Mouse (Mus musculus) ovary, postnatal 36 days (tissue): ENCODE measurements around the gene Sla2.
"Not testable (repeated sequence)": the region's sequence is repeated elsewhere in the genome, so short reads cannot be mapped to it uniquely, and the experiment has no call there.

ENCODE experiments used
- DNase-seq: peaks from one replicate; pipeline ENCODE4 v3.0.0; 2022; ENCODE audit warnings: low spot score, mixed read lengths

The Sla2 gene

DNA sequence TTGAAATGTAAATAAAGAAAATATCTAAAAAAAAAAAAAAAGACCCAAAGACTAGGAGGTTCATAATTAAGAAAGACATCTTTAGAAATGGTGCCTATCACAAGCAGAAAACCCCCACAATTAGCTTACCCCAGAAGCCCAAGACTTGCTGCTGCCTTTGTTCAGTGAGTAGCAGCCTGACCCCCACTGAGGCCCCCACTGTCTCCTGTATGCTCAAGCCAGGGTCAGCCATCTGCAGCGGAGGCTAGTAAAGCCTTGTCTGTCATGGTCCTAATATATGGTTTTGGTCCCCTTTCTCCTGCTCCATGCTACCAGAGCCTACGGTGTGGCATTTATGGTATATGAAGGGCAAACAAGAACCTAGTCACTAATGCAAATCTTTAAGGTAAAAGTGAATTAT, 14.4 kb upstream of the Sla2 start:
- DNase-seq: no peak

DNA sequence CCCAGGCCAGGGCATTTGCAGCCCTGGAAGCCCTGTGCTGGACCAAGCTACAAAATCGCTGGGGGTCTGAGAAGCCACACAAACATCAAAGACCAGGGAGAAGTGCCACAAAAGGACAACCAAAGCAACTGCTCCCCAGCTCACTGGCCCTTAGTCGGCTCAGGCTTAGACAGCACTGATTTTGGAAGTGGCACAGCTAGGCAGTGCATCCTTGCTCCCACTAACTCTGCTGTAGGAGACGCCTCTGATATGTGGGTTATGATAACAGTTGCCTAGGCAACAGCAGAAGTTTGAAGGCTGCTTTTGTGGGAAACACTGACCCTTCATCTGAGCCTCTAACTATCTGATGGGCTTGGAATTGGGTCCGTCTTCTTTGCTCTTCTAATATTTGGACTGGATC, 12.2 kb upstream of the Sla2 start:
- no peak for DNase-seq

DNA sequence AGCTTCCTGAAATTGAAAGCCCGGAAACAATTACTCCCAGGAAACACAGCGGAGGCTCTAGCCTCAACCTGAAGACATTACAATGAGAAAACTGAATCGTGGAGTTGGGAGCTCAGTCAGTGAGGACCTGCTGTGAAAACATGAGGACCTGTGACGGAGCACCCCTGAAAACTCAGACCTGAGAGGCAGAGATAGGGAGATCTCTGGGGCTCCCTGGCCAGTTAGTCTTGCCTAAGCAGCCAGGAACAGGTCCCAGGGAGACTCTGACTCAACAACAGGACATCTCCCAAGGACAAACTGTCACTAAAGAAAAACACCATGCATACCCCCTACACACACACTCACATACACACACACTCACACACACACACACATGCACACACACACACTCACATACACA, 11.4 kb upstream of the Sla2 start:
- DNase-seq: no peak

DNA sequence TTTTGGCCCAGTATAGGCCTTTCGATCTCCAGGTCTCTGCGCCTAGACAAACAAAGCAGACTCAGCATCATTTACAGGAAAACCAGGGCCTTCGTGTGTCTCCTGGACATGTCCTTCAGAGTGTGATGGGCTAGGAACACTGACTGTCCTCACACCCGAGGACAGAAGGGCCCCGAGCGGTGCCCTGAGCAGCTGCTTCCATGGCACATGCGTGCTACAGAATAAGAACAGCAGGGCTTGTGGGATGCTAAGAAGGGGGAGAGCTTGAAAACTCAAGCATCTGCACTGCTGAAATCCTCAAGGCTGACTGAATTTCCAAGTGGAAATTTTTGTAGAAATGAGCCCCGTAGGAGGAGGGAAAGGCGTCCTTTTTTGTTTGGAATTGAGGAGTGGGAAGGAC, 10.0 kb upstream of the Sla2 start:
- DNase-seq: no peak

DNA sequence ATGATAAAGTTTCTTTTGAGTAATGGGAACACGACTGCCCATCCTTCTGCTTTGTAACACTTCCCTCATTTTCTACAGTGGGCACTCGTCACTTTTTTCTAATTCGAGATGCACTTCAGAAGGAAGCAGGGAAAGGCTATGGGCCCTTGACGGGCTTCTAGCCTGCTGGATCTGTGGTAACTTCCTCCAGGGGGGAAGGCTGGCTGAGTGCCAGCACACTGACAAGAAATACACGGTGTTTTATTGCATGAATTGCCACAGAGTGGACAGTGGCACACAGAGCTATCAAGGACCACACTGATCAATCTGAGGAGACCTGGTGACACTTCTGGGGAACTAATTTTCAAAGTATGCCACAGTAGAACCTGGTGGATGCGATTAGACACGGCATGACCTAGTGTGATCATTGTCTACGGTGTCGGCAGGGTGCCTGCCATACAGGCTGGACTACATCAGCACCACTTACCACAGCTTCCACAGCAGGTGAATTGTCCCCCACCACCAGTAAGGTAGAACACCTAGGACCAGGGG, 9.5 kb upstream of the Sla2 start:
- no peak for DNase-seq

DNA sequence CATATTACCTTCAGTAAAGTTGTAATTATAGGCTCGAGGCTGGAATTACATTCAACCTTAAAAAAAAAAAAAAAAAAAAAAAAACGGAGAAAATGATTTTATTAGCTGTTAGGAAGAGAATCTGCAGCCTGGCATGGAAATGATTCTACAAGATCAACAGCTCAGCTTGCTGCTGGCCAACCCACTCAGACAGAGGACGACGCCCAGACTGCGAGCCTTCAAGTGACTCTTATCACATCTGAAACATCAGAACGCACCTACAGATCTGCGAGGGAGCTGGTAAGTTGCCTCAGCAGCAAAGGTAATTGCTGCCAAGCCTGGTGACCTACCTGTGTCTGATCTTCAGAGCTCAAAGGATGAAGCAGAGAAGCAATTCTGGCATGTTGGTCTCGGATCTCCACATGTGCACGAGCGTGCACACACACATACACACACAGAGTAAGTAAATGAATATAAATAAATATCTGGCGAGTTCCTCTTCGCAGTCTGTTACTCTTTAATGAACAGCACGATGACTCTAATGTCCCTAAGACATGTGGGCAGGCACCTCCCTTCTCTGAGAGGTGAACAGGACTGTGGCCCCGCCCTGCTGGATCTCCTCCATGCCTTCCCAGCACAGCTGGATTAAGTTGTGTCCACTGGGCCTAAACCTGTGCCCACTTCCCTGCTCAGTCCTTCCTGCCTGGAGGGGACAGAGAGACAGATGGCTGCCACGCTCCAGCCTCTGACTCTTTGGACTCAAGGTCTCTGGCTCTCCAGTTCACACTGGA, 7.7 kb upstream of the Sla2 start:
- no peak for DNase-seq

DNA sequence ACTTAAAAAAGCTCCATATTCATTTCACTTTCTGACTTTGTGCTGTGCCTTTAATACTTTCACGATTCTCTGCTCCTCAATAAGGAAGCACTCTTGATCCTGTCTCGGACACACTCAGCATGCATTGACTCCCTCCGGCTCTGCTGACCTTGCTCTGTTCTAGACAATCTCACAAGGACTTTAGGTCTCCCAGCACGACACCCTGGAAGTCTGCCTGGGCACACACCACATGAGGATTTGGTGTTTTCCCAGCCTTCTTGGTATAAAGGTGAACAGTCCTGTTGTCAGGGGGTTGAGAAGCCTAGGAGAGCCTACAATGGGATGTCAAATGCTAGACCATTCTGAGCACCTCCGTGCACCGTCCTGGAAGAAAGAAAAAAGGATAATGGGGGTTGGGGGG, 5.8 kb upstream of the Sla2 start:
- peak; percentile 29 for DNase-seq

DNA sequence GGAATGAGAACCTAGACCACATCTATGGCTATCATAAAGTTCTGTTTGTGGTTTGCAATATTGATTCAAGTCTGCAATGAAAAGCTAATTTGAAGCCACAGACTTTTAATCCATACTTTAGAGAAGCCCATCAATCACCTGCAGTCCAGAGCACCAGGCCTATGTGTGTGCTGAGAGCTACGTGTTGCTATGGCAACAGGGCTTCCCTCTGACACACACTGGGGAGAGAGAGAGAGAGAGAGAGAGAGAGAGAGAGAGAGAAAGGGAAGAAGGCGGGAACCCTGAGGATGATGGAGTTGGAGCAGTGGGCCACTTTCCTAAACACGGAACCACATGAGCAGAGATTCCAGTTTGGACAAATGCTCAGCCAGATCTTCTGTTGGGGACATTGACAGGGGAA, 5.2 kb upstream of the Sla2 start:
- no peak for DNase-seq

DNA sequence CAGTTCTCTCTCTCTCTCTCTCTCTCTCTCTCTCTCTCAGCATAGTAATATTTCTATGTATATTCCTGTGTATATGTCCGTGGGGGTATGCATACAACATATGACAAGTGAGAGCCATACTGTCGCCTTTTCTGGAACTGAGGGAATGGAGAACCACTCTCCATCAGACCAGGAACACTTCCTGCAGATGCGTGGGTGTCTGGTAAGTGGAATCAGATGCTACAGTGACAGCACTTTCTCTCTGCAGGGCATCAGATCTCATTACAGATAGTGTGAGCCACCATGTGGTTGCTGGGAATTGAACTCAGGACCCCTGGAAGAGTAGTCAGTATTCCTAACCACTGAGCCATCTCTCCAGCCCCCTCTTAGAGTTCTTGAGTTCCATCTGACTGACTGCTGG, 1.5 kb upstream of the Sla2 start:
- no peak for DNase-seq

DNA sequence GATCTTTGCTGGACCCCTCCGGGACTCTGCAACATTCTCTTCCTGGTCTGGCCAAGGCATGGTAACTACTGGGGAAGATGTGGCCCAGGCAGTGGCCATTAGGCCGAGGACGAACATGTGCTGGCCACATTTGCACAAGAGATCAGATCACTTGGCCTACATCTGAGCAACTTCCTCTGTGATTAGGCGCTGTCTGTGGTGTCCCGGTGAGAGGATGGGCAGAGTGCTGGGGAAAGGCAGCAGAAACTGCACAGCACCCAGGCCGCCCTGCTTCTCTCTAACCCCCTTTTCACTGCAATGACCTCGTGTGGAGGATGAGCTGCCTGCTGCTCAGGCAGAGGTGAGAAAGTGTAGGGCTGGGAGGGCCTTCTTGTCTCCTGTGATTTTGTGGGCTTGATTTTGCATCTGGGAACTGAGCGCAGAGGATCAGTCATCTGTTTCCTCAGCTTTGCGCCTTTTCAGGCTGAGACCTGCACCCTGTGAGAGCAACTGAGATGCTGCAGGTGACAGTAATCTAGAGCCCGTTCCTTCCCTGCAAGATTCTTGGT, 834 bp downstream of the Sla2 start:
- DNase-seq: no peak

DNA sequence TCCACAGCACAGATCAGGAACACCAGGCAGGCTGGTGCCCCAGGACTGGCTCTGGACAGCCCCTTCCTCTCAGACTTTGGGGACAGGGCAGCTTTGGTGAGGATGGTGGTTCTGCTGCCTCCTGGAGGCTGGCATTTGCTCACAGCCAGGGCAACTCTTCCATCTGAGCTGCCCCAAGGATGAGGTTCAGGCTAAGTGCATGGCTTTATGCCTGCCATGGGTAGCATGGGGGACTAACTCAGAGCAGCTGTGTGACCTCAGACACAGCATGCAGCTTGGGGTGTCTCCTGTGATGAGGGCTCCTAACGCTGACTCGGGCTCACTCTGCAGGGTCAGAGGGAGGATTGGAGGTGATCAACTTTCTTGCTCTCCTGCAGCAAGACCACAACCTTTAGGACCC, 1.3 kb downstream of the Sla2 start:
- not testable (repeated sequence) for DNase-seq

DNA sequence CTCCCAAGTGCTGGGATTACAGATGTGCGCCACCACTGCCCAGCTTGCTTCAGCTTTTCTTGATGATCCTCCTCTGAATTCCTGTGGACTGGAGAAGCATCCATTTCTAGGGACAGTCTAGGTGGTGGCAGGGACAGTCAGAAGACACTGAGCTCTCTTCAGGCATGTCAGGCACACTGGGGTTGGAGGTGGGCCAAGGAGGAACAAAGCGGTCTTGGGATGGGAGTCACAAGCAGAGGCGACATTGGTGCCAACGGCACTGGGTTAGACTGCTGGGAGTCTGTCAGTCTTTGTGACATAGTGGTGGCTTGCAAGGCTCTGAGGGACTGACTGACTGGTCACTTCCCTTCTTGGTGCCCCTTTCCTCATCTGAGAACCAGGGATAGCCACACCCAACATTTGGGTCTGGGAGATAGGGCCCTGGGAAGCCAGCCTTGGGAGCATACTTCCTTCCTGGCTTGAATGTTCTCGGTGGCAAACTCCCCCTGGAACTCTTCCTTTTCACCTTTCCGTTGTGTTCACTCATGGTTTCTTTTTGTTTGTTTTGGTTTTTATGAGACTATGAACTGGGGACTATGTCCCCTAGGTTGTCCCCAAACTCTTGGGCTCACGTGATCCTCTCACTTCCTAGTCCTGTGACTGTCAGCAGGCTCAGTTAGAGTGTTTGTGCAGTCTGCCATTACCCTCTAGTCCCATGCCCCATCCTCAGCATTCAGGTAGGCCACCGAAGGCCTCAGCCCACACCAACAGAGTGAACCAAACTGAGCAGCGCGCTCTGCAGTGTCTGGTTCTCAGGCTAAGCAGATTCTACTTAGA, 2.4 kb downstream of the Sla2 start:
- no peak for DNase-seq

DNA sequence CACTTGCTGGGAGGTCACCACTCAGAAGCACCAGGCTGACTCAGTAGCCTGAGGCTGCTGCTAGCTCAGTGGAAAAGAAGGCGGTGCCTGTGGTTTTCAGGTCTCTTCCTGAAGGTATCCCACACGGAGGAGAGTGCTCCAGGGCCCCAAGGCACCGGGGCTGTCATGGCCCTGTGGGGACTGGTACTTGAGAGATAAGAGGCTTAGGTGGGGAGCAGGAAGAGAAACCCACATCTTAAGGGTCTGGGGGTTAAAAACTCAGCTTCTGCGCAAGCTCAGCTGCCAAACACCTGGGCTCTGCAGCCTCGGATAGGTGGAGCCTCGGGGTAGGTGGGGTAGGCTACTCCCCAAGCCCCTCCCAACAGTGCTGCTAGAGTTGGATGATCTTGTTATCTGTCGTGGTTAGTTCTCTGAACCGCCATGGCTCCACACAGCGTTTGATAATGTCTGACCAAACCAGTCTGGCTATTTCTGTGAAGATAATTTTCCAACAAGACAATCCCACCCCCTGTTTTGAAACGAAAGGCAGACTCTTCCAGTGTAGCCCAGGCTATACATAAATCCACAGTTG, 4.5 kb downstream of the Sla2 start:
- DNase-seq: no peak

DNA sequence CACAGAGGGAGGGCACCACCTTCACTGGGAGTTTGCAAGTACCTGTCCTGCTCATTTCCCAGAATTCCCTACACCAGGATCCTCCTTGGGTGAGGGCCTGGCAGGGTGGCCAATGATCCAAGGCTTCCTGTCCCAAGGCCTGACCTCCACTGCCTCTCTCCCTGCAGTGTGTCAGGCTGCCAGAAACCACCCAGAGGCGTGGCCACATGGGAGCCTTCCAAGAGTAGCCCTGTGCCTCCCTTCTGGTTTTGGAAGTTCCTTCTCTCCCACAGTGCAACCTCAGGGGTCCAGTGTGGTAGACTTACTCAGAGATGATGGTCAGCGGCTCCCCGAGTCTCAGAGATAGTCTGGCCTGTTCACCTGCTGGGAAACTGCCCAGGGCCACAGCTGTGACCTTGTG, 7.5 kb downstream of the Sla2 start:
- DNase-seq: peak; percentile 37

DNA sequence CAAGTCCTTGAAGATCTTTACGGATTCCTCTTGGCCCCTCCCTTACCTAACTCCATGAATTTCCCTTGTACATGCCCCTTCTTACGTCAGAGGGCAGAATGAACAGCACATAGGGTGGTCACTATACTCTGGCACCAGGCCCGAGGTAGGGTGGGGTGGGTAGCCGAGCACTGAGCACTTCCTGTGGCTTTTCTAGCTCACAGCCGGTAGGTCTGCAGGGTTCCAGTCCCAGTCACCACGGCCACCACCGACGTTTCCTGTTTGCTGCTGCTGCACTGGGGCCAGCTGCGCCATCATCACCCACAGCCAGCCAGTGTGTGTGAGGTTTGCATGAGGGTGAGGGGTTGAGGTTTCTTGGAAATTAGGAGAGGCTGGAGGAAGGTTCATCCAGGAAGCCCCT, 9.3 kb downstream of the Sla2 start:
- no peak for DNase-seq

DNA sequence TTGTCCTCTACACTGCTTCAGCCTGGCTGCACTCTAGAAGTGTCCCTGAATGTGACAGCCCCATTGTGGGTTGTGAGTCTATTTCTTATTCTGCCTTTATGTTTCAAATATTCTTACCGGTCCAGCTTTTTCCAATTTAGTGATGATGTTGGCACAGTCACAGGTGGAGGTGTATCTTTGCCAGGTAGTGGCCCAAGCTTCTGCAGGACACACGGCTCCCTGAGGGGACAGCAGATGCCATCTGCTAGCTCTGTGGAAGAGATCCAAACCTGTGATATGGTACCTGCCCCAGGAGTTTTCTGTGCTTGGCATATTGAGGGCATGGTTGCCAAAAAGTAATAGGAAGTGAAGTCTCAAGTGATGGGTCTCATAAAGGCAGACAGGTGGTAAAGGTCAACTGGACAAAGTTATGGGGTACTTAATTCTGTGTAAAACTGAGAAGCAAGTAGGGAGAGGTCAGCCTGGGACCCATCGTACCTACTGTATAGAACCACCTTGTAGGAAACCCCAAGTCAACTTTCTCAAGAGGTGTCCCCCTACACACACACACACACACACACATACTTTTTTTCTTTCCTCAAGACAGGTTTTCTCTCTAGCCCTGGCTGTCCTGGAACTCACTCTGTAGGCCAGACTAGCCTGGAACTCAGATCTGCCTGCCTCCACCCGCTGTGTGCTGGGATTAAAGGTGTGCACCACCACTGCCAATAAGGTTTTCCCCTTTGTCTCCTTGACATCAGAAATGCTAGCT, 12.1 kb downstream of the Sla2 start:
- DNase-seq: no peak

DNA sequence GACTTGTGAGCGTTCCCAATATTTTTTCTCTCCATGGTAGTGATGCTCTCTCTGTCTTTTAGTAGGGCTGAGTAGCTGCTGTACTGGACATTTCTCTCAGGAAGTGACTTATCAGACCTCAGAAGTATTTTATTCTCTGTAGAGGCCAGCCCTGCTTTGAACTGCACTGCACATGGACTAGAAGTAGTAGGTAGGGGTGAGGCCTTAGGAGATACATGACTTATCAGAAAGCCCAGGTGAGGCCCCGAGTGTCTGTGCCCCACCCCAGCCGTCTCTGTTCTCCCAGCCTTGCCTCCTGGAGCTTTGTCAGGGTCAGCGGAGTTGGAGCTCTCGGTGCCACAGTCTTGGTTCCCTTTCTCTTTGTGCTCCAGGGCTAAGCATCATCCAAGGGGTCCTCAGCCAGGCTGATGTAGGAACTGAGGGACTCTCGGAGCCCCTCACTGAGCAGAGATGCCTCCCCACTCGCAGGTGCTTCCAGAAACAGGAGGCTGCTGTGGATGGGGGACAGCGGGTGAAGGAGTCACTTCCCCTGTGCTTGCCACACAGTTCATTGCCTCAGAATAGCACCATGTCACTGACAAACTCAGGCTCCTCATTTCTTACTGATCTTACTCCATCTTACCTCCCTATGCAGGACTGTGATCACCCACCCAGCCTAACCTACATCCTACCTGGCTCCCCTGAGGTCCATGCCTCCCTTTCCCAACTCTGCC, 12.8 kb downstream of the Sla2 start:
- no peak for DNase-seq

DNA sequence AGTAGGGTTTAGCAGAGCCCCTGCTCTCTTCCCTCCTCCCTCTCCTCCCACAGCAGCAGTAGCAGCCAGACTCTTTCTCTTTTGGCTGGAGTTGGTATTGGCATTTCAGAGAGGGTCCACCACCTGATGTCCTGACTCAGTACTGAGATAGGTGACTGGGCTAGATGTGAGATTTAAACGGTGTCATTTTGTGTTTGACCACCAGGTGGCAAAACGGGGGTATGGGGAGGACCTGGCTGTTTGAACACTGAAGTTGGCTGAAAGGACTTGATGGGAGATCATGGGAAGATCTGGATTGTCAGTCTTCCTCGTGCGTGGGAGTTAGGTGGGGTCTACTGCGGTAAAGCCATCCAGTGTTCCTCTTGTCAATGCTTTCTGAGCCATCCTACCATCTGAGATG, 13.4 kb downstream of the Sla2 start:
- no peak for DNase-seq

DNA sequence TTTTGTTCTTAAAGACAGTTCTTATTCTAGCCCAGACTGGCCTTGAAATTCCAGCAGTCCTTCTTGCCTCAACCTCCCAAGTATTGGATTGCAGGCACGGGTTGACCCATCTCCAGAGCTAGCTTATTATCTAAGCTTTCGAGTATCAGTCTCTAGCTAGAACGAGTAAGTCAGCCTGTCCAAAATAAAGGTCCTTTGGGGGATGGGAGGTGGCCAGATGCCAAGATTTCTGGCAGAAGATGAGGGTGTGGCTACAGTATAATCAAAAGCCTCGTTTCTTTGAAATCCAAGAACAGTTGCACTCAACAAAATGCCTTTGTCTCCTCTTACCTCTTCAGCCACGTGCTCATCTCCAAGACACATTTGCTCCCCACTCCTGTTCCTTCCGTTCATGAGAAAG, 16.5 kb downstream of the Sla2 start:
- DNase-seq: peak; percentile 63

DNA sequence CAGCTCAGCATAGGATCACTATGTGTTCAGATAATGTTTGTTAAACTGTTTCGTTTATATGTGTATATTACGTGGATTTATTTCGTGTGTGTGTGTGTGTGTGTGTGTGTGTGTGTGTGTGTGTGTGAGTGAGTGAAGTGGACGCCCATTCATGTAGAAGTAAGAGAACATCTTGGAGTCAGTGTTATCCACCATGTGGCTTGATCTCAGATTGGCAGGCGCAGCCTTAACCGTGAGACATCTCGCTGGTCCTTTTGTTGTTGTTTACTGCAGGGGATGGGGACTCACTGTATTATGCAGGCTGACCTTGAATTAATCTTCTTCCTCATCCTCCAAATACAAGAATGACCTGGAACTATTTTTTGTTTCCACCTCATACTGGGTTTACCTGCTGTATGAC, 17.4 kb downstream of the Sla2 start:
- DNase-seq: no peak

DNA sequence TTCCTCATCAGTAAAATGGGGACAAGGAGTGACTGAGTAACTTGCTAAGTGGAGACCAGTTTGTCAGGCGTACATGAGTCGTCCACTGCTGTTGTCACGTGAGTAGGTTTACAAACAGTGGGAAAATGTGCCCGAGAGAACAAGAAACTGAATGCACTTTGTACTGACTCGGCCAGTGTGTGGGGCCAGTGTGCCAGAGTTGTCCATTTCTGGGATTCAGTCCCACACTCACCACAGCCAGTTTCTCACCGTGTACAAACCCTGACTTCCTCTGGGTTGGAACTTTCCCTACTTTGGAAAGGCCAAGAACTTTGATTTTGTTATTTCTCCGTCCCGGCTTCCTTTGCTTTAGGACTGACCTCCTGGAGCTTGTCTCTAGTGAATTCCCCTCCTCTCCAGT, 18.0 kb downstream of the Sla2 start:
- DNase-seq: no peak
